9 mouse cellular contexts compared by ENCODE assay signal in the genomic region with DNA sequence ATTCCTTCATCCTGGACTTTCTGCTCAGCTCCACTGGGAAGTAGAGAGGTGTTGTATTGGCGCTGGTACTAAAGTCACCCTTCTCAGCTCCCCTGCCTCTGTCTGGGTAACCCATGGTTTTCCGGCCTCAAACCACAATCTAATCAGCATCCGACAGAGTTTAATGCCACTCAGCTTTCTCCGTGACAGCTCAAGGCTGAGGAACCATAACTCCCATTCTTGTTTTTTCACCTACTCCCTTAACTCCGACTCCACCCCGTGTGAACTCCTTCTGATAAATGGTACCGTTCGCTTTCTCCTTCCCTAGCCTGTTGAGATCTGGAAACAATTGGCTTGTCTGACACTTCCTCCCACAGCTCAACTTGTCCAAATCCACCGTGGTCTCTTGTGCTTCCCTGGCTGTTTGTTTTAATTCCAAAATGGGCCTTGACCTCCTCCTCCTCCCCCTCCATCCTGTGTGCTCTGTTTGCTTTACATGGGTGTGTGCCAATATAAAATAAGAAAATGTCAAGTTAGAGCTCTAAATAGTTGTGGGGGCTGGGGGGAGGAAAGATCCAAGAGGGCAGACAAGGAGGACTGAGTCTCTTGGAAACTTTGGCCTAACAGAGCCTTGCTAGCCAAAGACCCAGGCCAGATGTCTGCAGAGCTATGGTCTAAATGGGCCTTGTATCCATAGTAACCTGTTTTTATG. TPM values are rescaled to one million over a fixed set of nuclear protein-coding genes. Genes with fewer than 3 reads are reported as not detected.
DNase-seq lines count a peak whose midpoint lies in the region; ATAC-seq lines count a peak whose summit lies in the region.
"Had no signal": no experiment of that assay in that cellular context is flagged by ENCODE, and none has a peak within 500 bp of the region (broad histone marks: within the 10 kb centered on the region; RNA-seq: fewer than 3 reads in every experiment).

No protein-coding gene starts in this region.

- no peak for ATAC-seq in midbrain, embryonic 13.5 days

- DNase-seq in midbrain, embryonic 10.5 days (ENCODE audit: low spot score), result peak; percentile 21
- peak; percentile 66 for DNase-seq in embryo, embryonic 11 days
- DNase-seq in kidney, postnatal 10 days, result peak; percentile 46
- DNase-seq in splenic B cell, adult 2 months (ENCODE audit: low read depth, low spot score), result peak; percentile 28
- DNase-seq in layer of hippocampus, postnatal 25 days (ENCODE audit: extremely low spot score in 1 of 2, low spot score in 1 of 2), result no peak
- no peak for DNase-seq in cerebellum, adult 11-12 months
- DNase-seq in urinary bladder, postnatal 10 days (ENCODE audit: low spot score), result no peak

- H3K27me3 ChIP-seq in midbrain, embryonic 10.5 days (ENCODE audit: low read depth, poor library complexity, severe bottlenecking), result no peaks in the 10 kb centered on the region
- H3K27me3 ChIP-seq in midbrain, embryonic 13.5 days, result no peaks in the 10 kb centered on the region
- H3K27me3 ChIP-seq in splenic B cell, adult 2 months (ENCODE audit: control insufficient read depth, insufficient read depth, low read length, poor library complexity, severe bottlenecking), result no peaks in the 10 kb centered on the region

- no peak overlapping the region for H3K27ac ChIP-seq in midbrain, embryonic 10.5 days (replicated peaks)
- H3K27ac ChIP-seq in midbrain, embryonic 13.5 days, result no peak overlapping the region
- H3K27ac ChIP-seq: macrophage had no signal

- no peak overlapping the region for H3K4me3 ChIP-seq in midbrain, embryonic 10.5 days
- H3K4me3 ChIP-seq in midbrain, embryonic 13.5 days (replicated peaks), result no peak overlapping the region

- 61% methylated on average over 9 of the region's 9 CpGs for WGBS in midbrain, embryonic 10.5 days
- WGBS in midbrain, embryonic 13.5 days, result 75% methylated on average over 9 of the region's 9 CpGs

- no peak overlapping the region for H3K4me2 ChIP-seq in midbrain, embryonic 13.5 days (replicated peaks)

- no peaks in the 10 kb centered on the region for H3K36me3 ChIP-seq in midbrain, embryonic 10.5 days
- H3K36me3 ChIP-seq in midbrain, embryonic 13.5 days, result no peaks in the 10 kb centered on the region
- H3K36me3 ChIP-seq in splenic B cell, adult 2 months (ENCODE audit: control insufficient read depth, insufficient read depth, low read length, poor library complexity, severe bottlenecking), result no peaks in the 10 kb centered on the region

- H3K9me3 ChIP-seq in midbrain, embryonic 10.5 days (replicated peaks), result no peaks in the 10 kb centered on the region
- H3K9me3 ChIP-seq in midbrain, embryonic 13.5 days, result no peaks in the 10 kb centered on the region

- no peak overlapping the region for H3K9ac ChIP-seq in midbrain, embryonic 13.5 days (replicated peaks)

- H3K4me1 ChIP-seq in midbrain, embryonic 10.5 days, result peaks cover 10% of the 10 kb centered on the region
- no peaks in the 10 kb centered on the region for H3K4me1 ChIP-seq in midbrain, embryonic 13.5 days (replicated peaks)

RNA-seq across cellular contexts. Expression of gene Serp2, which starts 12.7 kb away (rescaled TPM):
- polyA plus RNA-seq in midbrain, embryonic 10.5 days (2016; fragmentation: Nextera tagmentation; extraction: Ambion mirVana), result 30.2 and 37.3 TPM in 2 replicates
- 102 and 109 TPM in 2 replicates for polyA plus RNA-seq in midbrain, embryonic 13.5 days (2015; fragmentation: Nextera tagmentation; extraction: Ambion mirVana)
- 100 to 1,000 TPM; 150 to 152 TPM for total RNA-seq in layer of hippocampus, postnatal 25 days (2021)
- polyA plus RNA-seq: macrophage had no signal

Comparison
In these comparisons a context has a peak if more than half of its experiments do, and no peak if none do; other contexts are left out.
1. DNase-seq: peak in midbrain, embryonic 10.5 days (single experiment), embryo, embryonic 11 days (single experiment), kidney, postnatal 10 days (single experiment) and splenic B cell, adult 2 months (single experiment); none in layer of hippocampus, postnatal 25 days (0 of 2), cerebellum, adult 11-12 months (single experiment) and urinary bladder, postnatal 10 days (single experiment).